Mouse (Mus musculus) midbrain, embryonic 14.5 days (tissue): ENCODE measurements around the gene Anks1b. TPM values are rescaled to one million over a fixed set of nuclear protein-coding genes. Genes with fewer than 3 reads are reported as not detected.

Experiments used
- ATAC-seq: fragments of 200-750 bp; cut with Nextera tagmentation; 2 replicates; pipeline ENCODE4 v1.8.0; 2017; ENCODE audit warnings: moderate number of reproducible peaks, moderate library complexity; ENCODE audit not compliant: low FRiP score, low TSS enrichment
- DNase-seq: peaks from one replicate; pipeline ENCODE4 v3.0.0-alpha.2; 2015
- H3K27ac ChIP-seq: fragments of 300-500 bp; sonication (generic); replicated peaks from 2 replicates; pipeline ENCODE4 v1.5.1; 2014; ENCODE audit warnings: mild to moderate bottlenecking, low read depth, low read length, moderate library complexity
- H3K27me3 ChIP-seq: fragments of 300-500 bp; sonication (generic); 2 replicates; pipeline ENCODE4 v1.6.1; 2014; ENCODE audit warnings: low read length, control low read depth, mixed read lengths; ENCODE audit not compliant: control insufficient read depth, insufficient read depth
- H3K36me3 ChIP-seq: fragments of 300-500 bp; sonication (generic); 2 replicates; pipeline ENCODE4 v1.6.1; 2014; ENCODE audit warnings: low read length, control low read depth; ENCODE audit not compliant: control insufficient read depth, insufficient read depth
- H3K4me1 ChIP-seq: fragments of 300-500 bp; sonication (generic); 2 replicates; pipeline ENCODE4 v1.6.1; 2014; ENCODE audit warnings: mild to moderate bottlenecking, antibody characterized with exemption, low read length, control low read depth; ENCODE audit not compliant: control insufficient read depth, insufficient read depth
- H3K4me2 ChIP-seq: fragments of 300-500 bp; sonication (generic); 2 replicates; pipeline ENCODE4 v1.6.1; 2014; ENCODE audit warnings: mild to moderate bottlenecking, low read length, moderate library complexity
- H3K4me3 ChIP-seq: fragments of 300-500 bp; sonication (generic); replicated peaks from 2 replicates; pipeline ENCODE4 v1.5.1; 2014; ENCODE audit warnings: low read depth, low read length
- H3K9ac ChIP-seq: fragments of 300-500 bp; sonication (generic); replicated peaks from 2 replicates; pipeline ENCODE4 v1.6.1; 2014; ENCODE audit warnings: mild to moderate bottlenecking, low read length, moderate library complexity
- H3K9me3 ChIP-seq: fragments of 300-500 bp; sonication (generic); 2 replicates; pipeline ENCODE4 v1.6.1; 2016; ENCODE audit warnings: low read length, control low read depth, mixed read lengths; ENCODE audit not compliant: control insufficient read depth
- WGBS: fragments of 180-500 bp; shearing (Covaris S2); extraction: QIAGEN DNeasy Blood & Tissue Kit; methylation state at CpG from one replicate; pipeline ENCODE4 v1.1.7; 2014; 5-methylcytosine and 5-hydroxymethylcytosine counted together
- polyA plus RNA-seq: library from polyadenylated mRNA; unstranded; fragments of >200 nt; fragmentation: Nextera tagmentation; extraction: Ambion mirVana; gene quantifications from 2 replicates; pipeline ENCODE4 v1.2.1, GENCODE M21; 2014

Gene Anks1b
- polyA plus RNA-seq, 1 experiment from 2014 or later, result 73.1 TPM

- H3K4me2 ChIP-seq, result no peak overlapping the region
- no peak overlapping the region for H3K27ac ChIP-seq
- H3K9ac ChIP-seq, result no peak overlapping the region
- H3K9me3 ChIP-seq, result no peaks in the 10 kb centered on the region
- no peaks in the 10 kb centered on the region for H3K4me1 ChIP-seq
- H3K4me3 ChIP-seq, result no peak overlapping the region
- no peak for ATAC-seq
- no peak for DNase-seq
- WGBS, result 87% methylated on average over 6 of the region's 6 CpGs
- H3K36me3 ChIP-seq, result no peaks in the 10 kb centered on the region
- H3K27me3 ChIP-seq, result no peaks in the 10 kb centered on the region
Observed at GRCm38 (mm10) chr10:90169941-90170580, 296.8 kb downstream of the Anks1b start.

- DNase-seq, result peak; percentile 26
- 47% methylated on average over 5 of the region's 5 CpGs for WGBS
- no peaks in the 10 kb centered on the region for H3K9me3 ChIP-seq
- H3K4me1 ChIP-seq, result no peaks in the 10 kb centered on the region
- H3K9ac ChIP-seq, result no peak overlapping the region
- no peak overlapping the region for H3K4me3 ChIP-seq
- H3K27ac ChIP-seq, result no peak overlapping the region
- no peaks in the 10 kb centered on the region for H3K36me3 ChIP-seq
- no peaks in the 10 kb centered on the region for H3K27me3 ChIP-seq
- no peak for ATAC-seq
- H3K4me2 ChIP-seq, result no peak overlapping the region
Observed at GRCm38 (mm10) chr10:90190366-90190765, 317.1 kb downstream of the Anks1b start.

- no peak for DNase-seq
- H3K9ac ChIP-seq, result no peak overlapping the region
- no peak for ATAC-seq
- no peaks in the 10 kb centered on the region for H3K36me3 ChIP-seq
- H3K4me3 ChIP-seq, result no peak overlapping the region
- H3K27me3 ChIP-seq, result no peaks in the 10 kb centered on the region
- no peaks in the 10 kb centered on the region for H3K9me3 ChIP-seq
- no peak overlapping the region for H3K4me2 ChIP-seq
- no peak overlapping the region for H3K27ac ChIP-seq
- no peaks in the 10 kb centered on the region for H3K4me1 ChIP-seq
- WGBS, result 89% methylated on average over 5 of the region's 5 CpGs
Observed at GRCm38 (mm10) chr10:90196936-90197335, 323.6 kb downstream of the Anks1b start.

GRCm38 (mm10) chr10:90210044-90210443 lies 336.7 kb downstream of the Anks1b start:
- ATAC-seq, result no peak
- no peaks in the 10 kb centered on the region for H3K9me3 ChIP-seq
- no peaks in the 10 kb centered on the region for H3K36me3 ChIP-seq
- no peaks in the 10 kb centered on the region for H3K4me1 ChIP-seq
- H3K27ac ChIP-seq, result no peak overlapping the region
- 96% methylated on average over 6 of the region's 6 CpGs for WGBS
- DNase-seq, result no peak
- no peaks in the 10 kb centered on the region for H3K27me3 ChIP-seq
- no peak overlapping the region for H3K4me2 ChIP-seq
- H3K9ac ChIP-seq, result no peak overlapping the region
- no peak overlapping the region for H3K4me3 ChIP-seq

- DNase-seq, result no peak
- Histone ChIP-seq H3K27ac (no peak overlapping the region), H3K36me3 (no peaks in the 10 kb centered on the region), H3K4me1 (no peaks in the 10 kb centered on the region), H3K9me3 (no peaks in the 10 kb centered on the region), H3K27me3 (no peaks in the 10 kb centered on the region), H3K4me2 (no peak overlapping the region), H3K9ac (no peak overlapping the region), H3K4me3 (no peak overlapping the region)
- no peak for ATAC-seq
- 84% methylated on average over 3 of the region's 3 CpGs for WGBS
Observed at GRCm38 (mm10) chr10:90220470-90220869, 347.2 kb downstream of the Anks1b start.

DNA sequence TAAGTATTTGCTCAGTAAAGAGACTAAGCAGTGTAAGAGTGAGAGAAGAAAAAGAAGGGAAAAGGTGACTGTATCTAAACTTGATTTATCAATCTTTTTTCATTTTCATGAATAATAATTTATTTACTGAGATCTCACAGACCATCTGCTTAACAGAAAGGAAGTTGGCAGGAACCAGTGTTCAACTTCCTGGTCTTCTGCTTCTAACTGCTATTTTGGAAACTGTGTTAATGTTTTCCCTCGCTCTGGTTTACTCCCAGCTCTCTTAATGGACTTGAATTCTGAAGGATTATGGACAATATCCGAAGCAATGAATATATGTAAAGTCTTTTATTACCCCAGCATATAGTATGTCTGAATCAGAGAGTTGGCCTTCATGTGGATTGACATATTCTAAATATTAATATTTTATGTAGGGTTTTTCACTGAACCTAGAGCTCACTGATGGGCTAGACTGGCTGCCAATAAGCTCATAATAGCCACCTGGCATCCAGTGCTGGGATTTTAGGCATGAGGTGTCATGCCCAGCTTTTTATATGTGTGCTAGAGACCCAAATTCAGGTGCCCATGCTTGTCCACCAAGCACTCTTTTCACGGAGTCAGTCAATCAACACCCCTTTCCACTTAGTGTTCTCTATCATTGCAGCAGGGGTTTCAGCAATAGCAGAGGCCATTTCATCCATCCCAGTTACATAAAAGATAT lies 349.6 kb downstream of the Anks1b start:
- H3K4me2 ChIP-seq, result no peak overlapping the region
- whole genome bisulfite sequencing, result 95% methylated on average over 3 of the region's 3 CpGs
- H3K4me1 ChIP-seq, result no peaks in the 10 kb centered on the region
- no peak overlapping the region for H3K4me3 ChIP-seq
- DNase-seq, result no peak
- H3K9ac ChIP-seq, result no peak overlapping the region
- H3K27me3 ChIP-seq, result no peaks in the 10 kb centered on the region
- H3K9me3 ChIP-seq, result no peaks in the 10 kb centered on the region
- no peak for ATAC-seq
- H3K36me3 ChIP-seq, result no peaks in the 10 kb centered on the region
- H3K27ac ChIP-seq, result no peak overlapping the region

DNA sequence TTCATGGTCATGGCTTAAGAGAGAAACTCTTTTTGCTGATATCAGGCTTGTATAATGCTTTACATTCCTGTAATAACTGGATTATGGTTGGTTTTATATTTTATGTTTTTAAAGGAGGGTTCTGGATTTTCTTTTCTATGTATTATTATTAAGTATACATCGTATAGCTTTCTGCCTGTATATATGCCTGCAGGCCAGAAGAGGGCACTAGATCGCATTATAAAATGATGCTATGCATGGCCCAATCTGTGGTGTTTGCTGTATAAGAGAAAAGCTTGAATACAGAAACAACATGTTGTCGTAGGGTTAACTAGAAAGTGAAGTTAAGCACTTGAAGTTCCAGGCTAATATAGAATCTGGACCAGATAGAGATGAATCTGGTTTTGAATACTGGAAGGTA lies 362.0 kb downstream of the Anks1b start:
- Histone ChIP-seq H3K4me3 (no peak overlapping the region), H3K9ac (no peak overlapping the region), H3K36me3 (no peaks in the 10 kb centered on the region), H3K9me3 (0 out of 2 replicates have a peak, but pooled peaks cover 6% of the 10 kb centered on the region), H3K4me1 (no peaks in the 10 kb centered on the region), H3K27me3 (no peaks in the 10 kb centered on the region), H3K4me2 (no peak overlapping the region), H3K27ac (no peak overlapping the region)
- no peak for ATAC-seq
- WGBS, result 79% methylated on average over 3 of the region's 3 CpGs
- DNase-seq, result no peak

GRCm38 (mm10) chr10:90237290-90237689 lies 364.0 kb downstream of the Anks1b start:
- H3K9me3 ChIP-seq, result 0 out of 2 replicates have a peak, but pooled peaks cover 6% of the 10 kb centered on the region
- 94% methylated on average over 3 of the region's 3 CpGs for WGBS
- H3K9ac ChIP-seq, result no peak overlapping the region
- H3K4me3 ChIP-seq, result no peak overlapping the region
- H3K4me1 ChIP-seq, result no peaks in the 10 kb centered on the region
- no peak overlapping the region for H3K4me2 ChIP-seq
- DNase-seq (no peak), ATAC-seq (no peak)
- H3K36me3 ChIP-seq, result no peaks in the 10 kb centered on the region
- no peaks in the 10 kb centered on the region for H3K27me3 ChIP-seq
- H3K27ac ChIP-seq, result no peak overlapping the region
